Mouse (Mus musculus): Measurements from ENCODE around the gene Acss1. TPM values are rescaled to one million over a fixed set of nuclear protein-coding genes. Genes with fewer than 3 reads are reported as not detected.

Acss1 gene
- total and polyA plus RNA-seq, 2 experiments from 2014 or later = 14.1 to 17.8 TPM

DNA sequence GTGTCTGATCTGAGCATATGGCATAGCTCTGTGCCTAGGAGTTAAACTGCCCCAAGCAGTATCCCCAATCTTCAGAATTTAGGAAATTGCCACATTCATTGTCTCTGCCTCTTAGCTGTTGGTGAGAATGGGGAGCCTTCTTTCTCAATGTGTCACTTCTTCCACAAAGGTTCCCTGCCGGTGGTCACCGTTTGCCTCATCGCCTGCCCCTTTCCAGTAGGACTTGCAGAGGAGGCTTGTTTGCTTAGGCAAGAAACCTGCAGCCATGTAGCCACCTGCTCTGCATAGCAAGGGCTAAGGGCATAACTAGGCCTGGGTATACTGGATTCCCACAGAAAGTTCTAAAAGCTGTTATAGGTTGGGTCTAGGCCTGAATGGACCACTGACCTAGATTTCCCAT, 95.8 kb downstream of the Acss1 start:
- no peak overlapping the region for H3K9ac ChIP-seq
- no peak for TF ChIP-seq CTCF (IDR thresholded peaks at IDR 0.05; ENCODE audit: low read depth)
- WGBS = 96% methylated on average over 3 of the region's 3 CpGs
- H3K4me3 ChIP-seq (ENCODE audit: low read depth, low read length) = no peak overlapping the region
- H3K27me3 ChIP-seq (ENCODE audit: insufficient read depth, low read length) = no peaks in the 10 kb centered on the region
- no peak overlapping the region for H3K27ac ChIP-seq (ENCODE audit: low read depth, low read length)
- DNase-seq (no peak), ATAC-seq (no peak)
- H3K9me3 ChIP-seq (ENCODE audit: low read length) = no peaks in the 10 kb centered on the region
- no peak overlapping the region for H3K4me2 ChIP-seq (ENCODE audit: low read depth)
- H3K36me3 ChIP-seq (ENCODE audit: insufficient read depth) = no peaks in the 10 kb centered on the region
- no peaks in the 10 kb centered on the region for H3K4me1 ChIP-seq (ENCODE audit: insufficient read depth)

DNA sequence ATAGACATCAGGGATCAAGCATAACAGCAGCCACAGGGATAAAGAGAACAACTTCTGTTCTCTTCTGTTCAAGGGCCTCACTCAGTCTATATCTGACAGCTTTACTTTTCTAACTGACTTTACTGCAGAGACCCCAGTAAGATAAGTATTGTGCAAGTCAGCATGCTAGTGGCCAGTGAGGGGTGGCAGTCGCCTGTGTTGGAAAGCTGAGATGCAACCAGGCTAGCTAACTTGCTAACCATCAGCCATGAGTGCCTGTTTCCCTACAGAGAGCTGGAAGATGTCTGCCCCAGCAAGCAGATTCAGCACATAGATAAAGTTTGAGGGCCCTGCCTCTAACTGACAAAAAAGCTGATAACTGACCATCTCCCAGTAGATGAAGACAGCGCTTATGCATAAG, 97.5 kb downstream of the Acss1 start:
- Histone ChIP-seq H3K9me3 (ENCODE audit: low read length) (no peaks in the 10 kb centered on the region), H3K4me1 (ENCODE audit: insufficient read depth) (no peaks in the 10 kb centered on the region), H3K4me2 (ENCODE audit: low read depth) (no peak overlapping the region), H3K27me3 (ENCODE audit: insufficient read depth, low read length) (no peaks in the 10 kb centered on the region), H3K36me3 (ENCODE audit: insufficient read depth) (no peaks in the 10 kb centered on the region), H3K27ac (ENCODE audit: low read depth, low read length) (no peak overlapping the region), H3K9ac (no peak overlapping the region), H3K4me3 (ENCODE audit: low read depth, low read length) (no peak overlapping the region)
- WGBS = 93% methylated on average over 2 of the region's 2 CpGs
- ATAC-seq = no peak
- TF ChIP-seq CTCF (IDR thresholded peaks at IDR 0.05; ENCODE audit: low read depth) = no peak
- no peak for DNase-seq

DNA sequence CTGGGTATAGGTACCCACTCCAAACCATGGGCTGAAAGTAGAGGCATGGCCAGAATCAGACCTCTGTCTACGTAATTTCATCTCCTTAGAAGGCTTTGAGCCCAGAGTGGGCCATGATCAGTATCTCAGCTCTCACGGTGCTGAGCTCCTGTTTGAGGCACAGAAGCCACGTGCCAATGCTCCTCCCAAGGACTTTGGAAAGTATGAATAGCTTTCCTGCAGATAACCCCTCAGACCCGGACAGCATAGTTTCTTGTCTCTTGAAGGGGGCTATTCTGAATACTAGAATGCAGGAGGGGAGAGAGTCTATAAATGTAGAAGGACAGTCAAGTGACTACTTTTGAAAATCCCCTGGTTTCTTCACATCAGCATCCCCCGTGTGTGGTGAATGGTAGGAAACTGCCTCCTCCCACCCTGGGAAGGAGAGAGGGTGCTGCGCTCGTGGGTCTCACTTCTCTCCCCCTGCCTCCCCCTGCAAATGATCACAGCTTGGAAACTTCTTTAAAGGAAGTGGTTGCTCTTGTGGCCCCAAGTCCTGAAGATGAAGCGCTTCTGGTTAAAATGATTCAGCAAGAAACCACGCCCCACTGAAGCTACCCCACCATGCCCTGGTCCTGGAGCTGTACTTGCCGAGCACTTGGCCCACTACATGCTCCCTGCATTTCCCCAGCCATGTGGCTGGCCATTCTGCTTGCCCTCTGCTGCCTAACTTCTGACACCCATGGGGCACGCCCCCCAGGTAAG, 98.3 kb downstream of the Acss1 start, which contains the start of gene Cst7:
Gene Cst7, plus strand, starts transcription at position 569 of the 744 bp plus-strand sequence.
- H3K27me3 ChIP-seq (ENCODE audit: insufficient read depth, low read length) = no peaks in the 10 kb centered on the region
- no peak within 1 kb of the TSS for H3K9ac ChIP-seq
- no peaks in the 10 kb centered on the region for H3K4me1 ChIP-seq (ENCODE audit: insufficient read depth)
- H3K4me2 ChIP-seq (ENCODE audit: low read depth) = no peak within 1 kb of the TSS
- no peak for TF ChIP-seq CTCF (IDR thresholded peaks at IDR 0.05; ENCODE audit: low read depth)
- H3K4me3 ChIP-seq (ENCODE audit: low read depth, low read length) = no peak within 1 kb of the TSS
- no peaks in the 10 kb centered on the region for H3K9me3 ChIP-seq (ENCODE audit: low read length)
- H3K36me3 ChIP-seq (ENCODE audit: insufficient read depth) = no peaks in the 10 kb centered on the region
- DNase-seq = no peak
- H3K27ac ChIP-seq (ENCODE audit: low read depth, low read length) = no peak within 1 kb of the TSS
- no peak for ATAC-seq
- 79% methylated on average over 11 of the region's 11 CpGs for whole genome bisulfite sequencing

Other genes with a start within 250 kb of the Acss1 start
- gene Zfp442, start 217.0 kb downstream of the Acss1 start, total RNA-seq (2014; rRNA removed) = 6.6 and 7.4 TPM in 2 replicates
- gene Zfp442, start 217.0 kb downstream of the Acss1 start, polyA plus RNA-seq (2015; fragmentation: Nextera tagmentation; extraction: Ambion mirVana) = 3.2 and 4.5 TPM in 2 replicates
- not detected in 2 replicates for gene Zfp345, start 183.4 kb downstream of the Acss1 start, total RNA-seq (2014; rRNA removed)
- 0.05 TPM in 1 of 2 replicates, not detected in the other for gene Zfp345, start 183.4 kb downstream of the Acss1 start, polyA plus RNA-seq (2015; fragmentation: Nextera tagmentation; extraction: Ambion mirVana)
- gene Cst7, start 98.1 kb downstream of the Acss1 start, total RNA-seq (2014; rRNA removed) = not detected in 2 replicates
- 0.29 and 0.31 TPM in 2 replicates for gene Cst7, start 98.1 kb downstream of the Acss1 start, polyA plus RNA-seq (2015; fragmentation: Nextera tagmentation; extraction: Ambion mirVana)
- gene Apmap, start 59.9 kb downstream of the Acss1 start, total RNA-seq (2014; rRNA removed) = 40.9 and 43.0 TPM in 2 replicates
- gene Apmap, start 59.9 kb downstream of the Acss1 start, polyA plus RNA-seq (2015; fragmentation: Nextera tagmentation; extraction: Ambion mirVana) = 53.5 and 56.1 TPM in 2 replicates
- not detected in 2 replicates for gene Vsx1, start 20.9 kb upstream of the Acss1 start, total RNA-seq (2014; rRNA removed)
- 0.06 and 0.13 TPM in 2 replicates for gene Vsx1, start 20.9 kb upstream of the Acss1 start, polyA plus RNA-seq (2015; fragmentation: Nextera tagmentation; extraction: Ambion mirVana)
- gene Entpd6, start 80.5 kb upstream of the Acss1 start, total RNA-seq (2014; rRNA removed) = 74.3 and 93.6 TPM in 2 replicates
- 57.7 and 76.0 TPM in 2 replicates for gene Entpd6, start 80.5 kb upstream of the Acss1 start, polyA plus RNA-seq (2015; fragmentation: Nextera tagmentation; extraction: Ambion mirVana)
- 146 and 174 TPM in 2 replicates for gene Pygb, start 118.2 kb upstream of the Acss1 start, total RNA-seq (2014; rRNA removed)
- gene Pygb, start 118.2 kb upstream of the Acss1 start, polyA plus RNA-seq (2015; fragmentation: Nextera tagmentation; extraction: Ambion mirVana) = 81.3 and 102 TPM in 2 replicates
- gene Abhd12, start 236.2 kb upstream of the Acss1 start, total RNA-seq (2014; rRNA removed) = 146 and 152 TPM in 2 replicates
- gene Abhd12, start 236.2 kb upstream of the Acss1 start, polyA plus RNA-seq (2015; fragmentation: Nextera tagmentation; extraction: Ambion mirVana) = 149 and 150 TPM in 2 replicates
- gene Gins1, start 236.9 kb upstream of the Acss1 start, total RNA-seq (2014; rRNA removed) = 11.2 and 12.8 TPM in 2 replicates
- gene Gins1, start 236.9 kb upstream of the Acss1 start, polyA plus RNA-seq (2015; fragmentation: Nextera tagmentation; extraction: Ambion mirVana) = 15.5 and 17.5 TPM in 2 replicates